Mouse (Mus musculus) neural tube, embryonic 14.5 days (tissue): ENCODE results near the gene Saa1. TPM values are rescaled to one million over a fixed set of nuclear protein-coding genes. Genes with fewer than 3 reads are reported as not detected.
"Not testable (repeated sequence)": the region's sequence is repeated elsewhere in the genome, so short reads cannot be mapped to it uniquely, and the experiment has no call there.

Source experiments
- ATAC-seq: fragments of 200-750 bp; cut with Nextera tagmentation; 2 replicates; pipeline ENCODE4 v1.8.0; 2017; ENCODE audit warnings: low read depth, mild to moderate bottlenecking, moderate TSS enrichment, moderate library complexity
- H3K27ac ChIP-seq: fragments of 300-500 bp; sonication (generic); 2 replicates; pipeline ENCODE4 v1.5.1; 2014; ENCODE audit warnings: low read depth, mild to moderate bottlenecking, control low read depth, low read length, moderate library complexity, mixed read lengths
- H3K27me3 ChIP-seq: fragments of 300-500 bp; sonication (generic); 2 replicates; pipeline ENCODE4 v1.6.1; 2014; ENCODE audit warnings: low read length; ENCODE audit not compliant: control insufficient read depth, insufficient read depth
- H3K36me3 ChIP-seq: fragments of 300-500 bp; sonication (generic); 2 replicates; pipeline ENCODE4 v1.6.1; 2014; ENCODE audit warnings: low read length, mixed read lengths; ENCODE audit not compliant: control insufficient read depth, insufficient read depth
- H3K4me1 ChIP-seq: fragments of 300-500 bp; sonication (generic); 2 replicates; pipeline ENCODE4 v1.6.1; 2014; ENCODE audit warnings: low read length; ENCODE audit not compliant: control insufficient read depth, insufficient read depth
- H3K4me2 ChIP-seq: fragments of 300-500 bp; sonication (generic); 2 replicates; pipeline ENCODE4 v1.6.1; 2014; ENCODE audit warnings: mild to moderate bottlenecking, low read depth, low read length, control low read depth
- H3K4me3 ChIP-seq: fragments of 300-500 bp; sonication (generic); 2 replicates; pipeline ENCODE4 v1.5.1; 2014; ENCODE audit warnings: low read depth, low read length, control low read depth, mixed read lengths
- H3K9ac ChIP-seq: fragments of 300-500 bp; sonication (generic); replicated peaks from 2 replicates; pipeline ENCODE4 v1.6.1; 2014; ENCODE audit warnings: low read depth, mild to moderate bottlenecking, control low read depth, low read length, mixed read lengths
- H3K9me3 ChIP-seq: fragments of 300-500 bp; sonication (generic); 2 replicates; pipeline ENCODE4 v1.6.1; 2016; ENCODE audit warnings: low read length; ENCODE audit not compliant: control insufficient read depth
- WGBS: fragments of 180-500 bp; shearing (Covaris S2); extraction: QIAGEN DNeasy Blood & Tissue Kit; methylation state at CpG from one replicate; pipeline ENCODE4 v1.1.7; 2014; 5-methylcytosine and 5-hydroxymethylcytosine counted together
- polyA plus RNA-seq: library from polyadenylated mRNA; unstranded; fragments of >200 nt; fragmentation: Nextera tagmentation; extraction: Ambion mirVana; gene quantifications from 2 replicates; pipeline ENCODE4 v1.2.1, GENCODE M21; 2014

Saa1 gene
- polyA plus RNA-seq, result not detected in 2 replicates

GRCm38 (mm10) chr7:46742880-46743279, at the start of gene Saa1:
TSS of gene Saa1 (minus strand) at chr7:46742980.
- H3K36me3 ChIP-seq, H3K27ac ChIP-seq, H3K9ac ChIP-seq, H3K9me3 ChIP-seq, H3K4me3 ChIP-seq, ATAC-seq, H3K27me3 ChIP-seq, H3K4me2 ChIP-seq, H3K4me1 ChIP-seq: not testable (repeated sequence)
- WGBS, result 82% methylated on average over 3 of the region's 3 CpGs

DNA sequence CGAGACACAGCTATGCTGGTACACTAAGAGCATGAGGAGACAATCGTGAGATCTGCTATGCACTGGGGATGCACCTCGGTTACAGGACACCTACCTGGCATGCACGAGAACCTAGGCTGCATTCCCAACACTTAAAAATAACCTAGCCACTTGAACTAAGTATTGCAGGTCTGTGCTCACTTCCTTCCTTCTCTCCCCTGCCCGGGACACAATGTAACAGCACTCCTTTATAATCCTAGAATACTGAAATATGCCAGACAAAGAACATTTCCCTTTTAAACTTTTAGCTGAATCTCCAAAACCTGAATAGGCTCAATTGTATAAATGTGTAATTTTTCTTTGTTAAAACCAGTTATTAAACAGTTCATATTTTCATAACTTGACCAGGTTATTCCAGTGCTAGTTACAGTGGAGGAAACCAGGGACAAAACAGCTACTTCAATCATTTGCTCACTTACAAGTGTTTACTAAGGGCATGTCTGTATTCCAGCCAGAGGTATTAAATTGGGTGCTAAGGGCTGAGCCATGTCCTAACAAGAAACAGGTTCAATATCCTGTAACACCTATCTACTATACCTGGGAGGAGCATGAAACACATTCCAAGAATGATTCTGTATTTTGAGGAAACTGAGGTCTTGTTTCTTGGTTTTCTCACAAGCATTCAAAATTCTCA, 46.5 kb upstream of the Saa1 start:
- H3K9ac ChIP-seq, result no peak overlapping the region
- no peaks in the 10 kb centered on the region for H3K9me3 ChIP-seq
- H3K4me2 ChIP-seq, result no peak overlapping the region
- no peaks in the 10 kb centered on the region for H3K27me3 ChIP-seq
- peaks cover 6% of the 10 kb centered on the region for H3K4me1 ChIP-seq
- ATAC-seq, result no peak
- H3K27ac ChIP-seq, result no peak overlapping the region
- no peak overlapping the region for H3K4me3 ChIP-seq
- H3K36me3 ChIP-seq, result peaks cover 41% of the 10 kb centered on the region
- 92% methylated on average over 5 of the region's 5 CpGs for WGBS

DNA sequence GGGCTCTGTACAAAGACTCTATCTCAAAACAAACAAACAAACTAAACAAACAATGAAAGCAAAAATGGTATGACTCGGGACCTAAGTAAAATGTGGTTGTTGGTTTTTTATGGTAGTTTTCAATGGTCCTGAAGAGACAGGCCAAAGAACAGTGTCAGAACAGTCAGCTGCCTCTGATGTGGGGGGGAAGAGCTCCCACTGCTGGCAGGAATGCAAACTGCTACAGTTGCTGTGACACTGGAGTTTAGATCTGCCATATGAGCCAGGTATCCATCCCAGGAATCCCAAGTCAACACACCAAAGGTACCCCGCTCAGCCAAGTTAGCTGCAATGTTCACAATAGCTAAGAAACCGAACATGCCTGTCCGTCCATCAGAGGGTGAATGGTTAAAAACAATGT, 27.9 kb upstream of the Saa1 start:
- Histone ChIP-seq H3K9ac (no peak overlapping the region), H3K4me2 (no peak overlapping the region), H3K4me1 (no peaks in the 10 kb centered on the region), H3K27me3 (no peaks in the 10 kb centered on the region), H3K9me3 (no peaks in the 10 kb centered on the region), H3K36me3 (peaks cover 65% of the 10 kb centered on the region), H3K4me3 (no peak overlapping the region), H3K27ac (no peak overlapping the region)
- ATAC-seq, result no peak
- 69% methylated on average over 4 of the region's 4 CpGs for WGBS

DNA sequence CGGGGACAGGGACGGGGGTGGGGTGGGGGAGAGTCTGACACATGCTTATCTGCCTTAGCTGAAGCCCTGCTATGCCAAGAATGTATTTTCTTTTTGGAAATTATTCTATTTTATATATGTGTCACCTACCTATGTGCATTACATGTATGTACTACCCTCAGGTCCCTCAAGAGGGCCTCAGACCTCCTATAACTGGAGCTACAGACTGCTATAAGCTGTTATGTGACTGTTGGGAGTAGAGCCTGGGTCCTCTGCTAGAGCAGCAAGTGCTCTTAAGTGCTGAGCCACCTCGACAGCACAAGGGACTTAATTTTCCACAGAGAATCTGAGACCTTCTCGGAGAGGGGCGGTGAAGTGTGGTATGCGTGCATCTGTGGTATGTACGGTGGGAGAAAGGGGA, 25.7 kb upstream of the Saa1 start:
- no peak for ATAC-seq
- Histone ChIP-seq H3K4me3 (no peak overlapping the region), H3K36me3 (peaks cover 61% of the 10 kb centered on the region), H3K9me3 (no peaks in the 10 kb centered on the region), H3K4me1 (no peaks in the 10 kb centered on the region), H3K27me3 (no peaks in the 10 kb centered on the region), H3K4me2 (no peak overlapping the region), H3K9ac (no peak overlapping the region), H3K27ac (no peak overlapping the region)
- WGBS, result 95% methylated on average over 7 of the region's 7 CpGs

DNA sequence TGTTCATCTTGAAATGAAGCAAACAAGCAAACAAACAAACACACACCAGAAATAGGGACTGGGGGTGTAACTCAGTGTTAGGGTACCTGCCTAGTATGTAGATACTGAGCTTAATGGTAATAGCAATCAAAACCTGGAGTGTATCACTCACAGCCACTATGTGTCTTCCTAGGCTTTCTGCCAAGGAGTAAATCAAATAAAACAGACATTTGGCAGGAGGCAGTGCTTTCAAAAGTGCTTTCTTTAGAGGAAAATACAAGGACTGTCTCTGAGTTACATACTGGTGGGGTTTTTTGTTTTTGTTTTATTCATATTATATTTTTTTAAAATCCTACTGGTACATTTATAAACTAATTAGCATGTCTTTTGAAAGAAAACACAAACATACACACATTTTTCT, 24.6 kb upstream of the Saa1 start:
- H3K27ac ChIP-seq, result no peak overlapping the region
- H3K27me3 ChIP-seq, result no peaks in the 10 kb centered on the region
- H3K9ac ChIP-seq, result no peak overlapping the region
- H3K4me2 ChIP-seq, result no peak overlapping the region
- H3K4me1 ChIP-seq, result no peaks in the 10 kb centered on the region
- H3K4me3 ChIP-seq, result no peak overlapping the region
- ATAC-seq, result no peak
- peaks cover 64% of the 10 kb centered on the region for H3K36me3 ChIP-seq
- H3K9me3 ChIP-seq, result no peaks in the 10 kb centered on the region

DNA sequence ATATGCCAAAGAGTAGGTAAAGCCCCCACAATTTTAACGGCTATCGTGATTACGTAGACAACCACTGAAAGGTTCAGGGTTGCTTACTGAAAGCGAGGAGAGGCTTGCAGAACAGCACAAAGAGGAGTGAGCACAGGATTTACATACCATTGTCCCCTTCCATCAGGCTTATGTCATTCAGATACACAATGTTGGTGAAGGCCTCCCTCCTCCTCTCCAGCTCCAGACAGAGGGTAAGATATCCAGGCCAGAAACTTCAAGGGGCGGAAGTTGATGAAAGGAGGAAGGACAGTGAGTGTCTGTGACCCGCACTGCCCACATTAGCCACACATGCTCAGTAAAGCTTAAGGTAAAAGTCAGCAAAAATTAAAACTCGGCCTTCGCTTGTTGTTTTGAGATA, 21.9 kb upstream of the Saa1 start:
- H3K4me1 ChIP-seq, result no peaks in the 10 kb centered on the region
- ATAC-seq, result no peak
- no peak overlapping the region for H3K27ac ChIP-seq
- no peaks in the 10 kb centered on the region for H3K9me3 ChIP-seq
- H3K36me3 ChIP-seq, result peaks cover 60% of the 10 kb centered on the region
- no peak overlapping the region for H3K4me3 ChIP-seq
- no peak overlapping the region for H3K4me2 ChIP-seq
- no peaks in the 10 kb centered on the region for H3K27me3 ChIP-seq
- WGBS, result 92% methylated on average over 8 of the region's 8 CpGs
- no peak overlapping the region for H3K9ac ChIP-seq

GRCm38 (mm10) chr7:46762601-46763000, 19.8 kb upstream of the Saa1 start:
- H3K27ac ChIP-seq, result no peak overlapping the region
- no peak overlapping the region for H3K4me2 ChIP-seq
- H3K4me1 ChIP-seq, result no peaks in the 10 kb centered on the region
- WGBS, result 93% methylated on average over 5 of the region's 5 CpGs
- peaks cover 39% of the 10 kb centered on the region for H3K36me3 ChIP-seq
- ATAC-seq, result no peak
- no peaks in the 10 kb centered on the region for H3K9me3 ChIP-seq
- no peaks in the 10 kb centered on the region for H3K27me3 ChIP-seq
- H3K9ac ChIP-seq, result no peak overlapping the region
- H3K4me3 ChIP-seq, result no peak overlapping the region

DNA sequence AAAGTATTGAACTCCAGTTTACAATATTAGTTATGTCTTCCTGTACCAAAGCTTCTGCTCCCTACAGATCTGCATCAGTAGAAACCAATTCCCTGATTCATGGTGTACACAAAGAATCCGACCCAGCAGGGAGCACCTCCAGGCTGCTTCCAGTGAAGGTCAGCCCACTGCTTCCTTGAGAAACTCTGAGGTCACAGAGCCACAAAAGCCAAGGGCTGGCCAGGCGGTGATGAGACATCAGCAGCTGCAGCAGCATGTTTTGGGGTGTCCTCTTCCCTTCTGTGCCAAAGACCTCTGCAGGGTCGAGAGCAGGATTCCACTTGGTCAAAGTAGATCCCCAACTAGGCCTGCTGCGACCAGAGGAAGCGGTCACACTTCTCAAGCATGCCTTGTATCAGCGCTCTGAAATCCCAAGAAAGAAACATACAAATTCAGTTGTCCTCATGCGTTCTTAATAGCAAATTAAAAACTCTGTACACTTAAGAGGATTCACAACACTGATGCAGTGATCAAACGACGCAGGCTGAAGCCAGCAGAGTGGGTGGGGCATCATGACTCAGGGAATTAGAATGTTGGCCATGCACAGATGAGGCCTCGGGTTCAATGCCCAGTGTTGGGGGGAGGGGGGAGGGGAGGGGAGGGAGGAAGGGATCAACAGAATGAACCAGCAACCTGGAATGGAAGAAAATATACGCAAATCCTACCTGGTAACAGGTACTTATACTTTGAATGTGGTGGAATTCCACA, 18.4 kb upstream of the Saa1 start:
- Histone ChIP-seq H3K9ac (no peak overlapping the region), H3K36me3 (peaks cover 38% of the 10 kb centered on the region), H3K4me3 (no peak overlapping the region), H3K27ac (no peak overlapping the region), H3K4me1 (no peaks in the 10 kb centered on the region), H3K4me2 (no peak overlapping the region), H3K27me3 (no peaks in the 10 kb centered on the region), H3K9me3 (no peaks in the 10 kb centered on the region)
- no peak for ATAC-seq
- WGBS, result 74% methylated on average over 11 of the region's 11 CpGs

DNA sequence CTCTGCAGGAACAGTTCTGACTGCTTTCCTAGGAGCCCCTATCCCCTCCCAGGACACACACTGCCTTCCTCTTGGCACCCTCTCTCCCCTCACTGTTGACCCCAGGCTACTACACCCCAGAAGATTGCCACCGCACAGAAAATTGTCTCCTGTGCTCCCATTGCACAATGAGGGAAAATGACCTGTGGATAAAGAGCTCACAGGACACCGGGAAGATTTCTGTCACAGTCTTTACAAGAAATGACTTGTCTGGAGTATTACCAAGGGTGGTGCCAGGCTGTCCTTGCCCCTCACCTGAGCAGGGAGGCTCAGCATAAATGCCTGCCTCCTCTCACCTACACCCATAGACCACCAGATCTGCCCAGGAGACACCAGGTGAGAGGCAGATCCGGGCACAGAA, 8.7 kb upstream of the Saa1 start, which contains the start of gene Saa2:
Saa2 (plus strand) TSS at position 301 of the 400 bp plus-strand sequence.
- ATAC-seq, result no peak
- WGBS, result 80% methylated on average over 3 of the region's 3 CpGs
- Histone ChIP-seq H3K27ac (no peak within 1 kb of the TSS), H3K9ac (no peak within 1 kb of the TSS), H3K4me2 (no peak within 1 kb of the TSS), H3K27me3 (no peaks in the 10 kb centered on the region), H3K4me1 (no peaks in the 10 kb centered on the region), H3K4me3 (no peak within 1 kb of the TSS), H3K36me3 (no peaks in the 10 kb centered on the region), H3K9me3 (no peaks in the 10 kb centered on the region)
